Mouse (Mus musculus): ENCODE results near the gene Ppp6r3. TPM values are rescaled to one million over a fixed set of nuclear protein-coding genes. Genes with fewer than 3 reads are reported as not detected.
A peak's percentile ranks its signal among the peaks of the same experiment; 100 is the strongest.

The Ppp6r3 gene
- 22.3 and 28.0 TPM in 2 replicates for polyA plus RNA-seq (2015; fragmentation: Nextera tagmentation; extraction: Ambion mirVana)

DNA sequence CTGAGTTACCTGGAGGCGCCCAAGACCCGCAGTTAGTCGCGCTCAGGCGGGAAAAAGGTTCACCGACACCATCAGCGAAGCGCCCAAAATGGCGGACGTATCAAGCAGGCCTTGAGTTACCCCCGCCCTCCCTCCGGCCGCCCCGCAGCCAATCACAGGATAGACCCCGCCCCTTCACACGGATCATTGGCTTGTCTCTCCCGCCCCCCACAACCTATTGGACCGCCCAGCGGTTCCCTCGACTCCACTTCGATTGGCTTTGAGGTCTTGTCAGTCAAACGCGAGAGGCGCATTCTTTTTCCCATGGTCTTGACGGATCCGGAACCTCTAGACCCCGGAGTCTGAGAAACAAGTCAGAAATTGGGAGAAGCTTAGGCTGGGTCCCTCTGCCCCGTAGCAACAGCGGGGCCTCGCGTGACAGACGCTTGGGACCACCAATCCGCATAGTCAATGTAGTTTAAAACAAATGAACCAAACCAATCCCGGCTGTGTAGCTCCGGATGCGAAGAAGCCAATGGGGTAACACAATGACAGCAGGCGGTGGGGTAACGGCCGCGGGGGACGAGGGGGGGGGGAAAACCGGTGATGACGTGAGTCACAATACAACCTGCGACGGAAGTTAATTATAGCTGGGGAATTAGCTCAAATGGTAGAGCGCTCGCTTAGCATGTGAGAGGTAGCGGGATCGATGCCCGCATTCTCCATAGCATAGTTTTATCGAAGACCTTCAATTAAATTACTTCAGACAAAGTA, at the start of gene Ppp6r3:
TSS of gene Ppp6r3 (minus strand) at position 118 of the 753 bp plus-strand sequence.
- Histone ChIP-seq H3K9me3 (replicated peaks) (no peaks in the 10 kb centered on the region), H3K4me1 (replicated peaks) (peaks cover 52% of the 10 kb centered on the region), H3K9ac (peak within 1 kb of the TSS; percentile 95), H3K4me2 (peak within 1 kb of the TSS; percentile 79), H3K27me3 (no peaks in the 10 kb centered on the region), H3K36me3 (no peaks in the 10 kb centered on the region; the same call in 1 of the 2 replicates), H3K27ac (peak within 1 kb of the TSS; percentile 91), H3K4me3 (replicated peaks) (peak within 1 kb of the TSS; percentile 88)
- under 1% methylated on average over 51 of the region's 51 CpGs for whole genome bisulfite sequencing (ENCODE audit: insufficient replicate concordance)
- peak; percentile 95 for ATAC-seq (ENCODE audit: low read depth)
- DNase-seq = peak; percentile 97

DNA sequence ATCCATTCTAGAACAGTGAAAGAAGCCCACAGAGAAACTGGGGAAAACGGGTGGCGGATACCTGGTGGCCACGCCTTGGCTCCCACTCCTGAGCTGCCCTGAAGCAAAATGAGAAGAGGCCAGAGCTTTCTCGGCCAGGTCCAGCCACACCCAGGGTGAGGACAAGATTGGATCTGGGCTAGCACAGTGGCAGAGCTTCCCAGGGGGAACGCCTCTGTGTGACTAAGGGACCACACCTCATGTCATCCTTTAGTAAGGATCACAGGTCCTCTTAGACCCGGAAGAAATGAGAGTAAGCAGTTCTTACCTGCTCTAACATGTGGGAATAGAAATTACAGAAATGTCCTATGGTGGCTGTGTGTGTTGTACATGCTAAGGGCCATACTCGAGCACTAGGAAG, 49.6 kb upstream of the Ppp6r3 start:
- Histone ChIP-seq H3K4me1 (replicated peaks) (0 out of 2 replicates have a peak, but pooled peaks cover 4% of the 10 kb centered on the region), H3K4me3 (replicated peaks) (no peak overlapping the region), H3K27ac (no peak overlapping the region), H3K27me3 (no peaks in the 10 kb centered on the region), H3K36me3 (peaks cover 66% of the 10 kb centered on the region), H3K4me2 (no peak overlapping the region), H3K9me3 (replicated peaks) (no peaks in the 10 kb centered on the region), H3K9ac (no peak overlapping the region)
- ATAC-seq (ENCODE audit: low read depth) (no peak), DNase-seq (no peak)
- WGBS (ENCODE audit: insufficient replicate concordance) = 68% methylated on average over 7 of the region's 7 CpGs

- WGBS (ENCODE audit: insufficient replicate concordance) = 60% methylated on average over 5 of the region's 5 CpGs
- peak; percentile 51; the same call in 1 of the 2 replicates for ATAC-seq (ENCODE audit: low read depth)
Observed at GRCm38 (mm10) chr19:3623824-3624223, 48.3 kb upstream of the Ppp6r3 start.

GRCm38 (mm10) chr19:3623294-3623693, 47.7 kb upstream of the Ppp6r3 start:
- no peak overlapping the region for H3K4me3 ChIP-seq (replicated peaks)
- H3K27me3 ChIP-seq = no peaks in the 10 kb centered on the region
- no peak overlapping the region for H3K27ac ChIP-seq
- peaks cover 65% of the 10 kb centered on the region for H3K36me3 ChIP-seq
- H3K4me2 ChIP-seq = no peak overlapping the region
- no peak overlapping the region for H3K9ac ChIP-seq
- H3K4me1 ChIP-seq (replicated peaks) = no peaks in the 10 kb centered on the region
- no peak for ATAC-seq (ENCODE audit: low read depth)
- WGBS (ENCODE audit: insufficient replicate concordance) = 87% methylated on average over 4 of the region's 4 CpGs
- H3K9me3 ChIP-seq (replicated peaks) = no peaks in the 10 kb centered on the region; the same call in 1 of the 2 replicates
- no peak for DNase-seq

More at GRCm38 (mm10) chr19:3623824-3624223, 48.3 kb upstream of the Ppp6r3 start:
- no peaks in the 10 kb centered on the region; the same call in 1 of the 2 replicates for H3K9me3 ChIP-seq (replicated peaks)
- no peaks in the 10 kb centered on the region for H3K4me1 ChIP-seq (replicated peaks)
- H3K4me3 ChIP-seq (replicated peaks) = no peak overlapping the region
- peaks cover 66% of the 10 kb centered on the region for H3K36me3 ChIP-seq
- no peak overlapping the region for H3K27ac ChIP-seq
- no peaks in the 10 kb centered on the region for H3K27me3 ChIP-seq
- no peak overlapping the region for H3K9ac ChIP-seq
- peak; percentile 43 for DNase-seq
- no peak overlapping the region for H3K4me2 ChIP-seq

- ATAC-seq (ENCODE audit: low read depth) (no peak), DNase-seq (no peak)
- WGBS (ENCODE audit: insufficient replicate concordance) = 85% methylated on average over 10 of the region's 10 CpGs
- H3K4me2 ChIP-seq = no peak overlapping the region
- no peak overlapping the region for H3K27ac ChIP-seq
- no peaks in the 10 kb centered on the region; the same call in 1 of the 2 replicates for H3K9me3 ChIP-seq (replicated peaks)
- H3K4me1 ChIP-seq (replicated peaks) = no peaks in the 10 kb centered on the region
- peaks cover 61% of the 10 kb centered on the region for H3K36me3 ChIP-seq
- H3K9ac ChIP-seq = no peak overlapping the region
- no peaks in the 10 kb centered on the region for H3K27me3 ChIP-seq
- H3K4me3 ChIP-seq (replicated peaks) = no peak overlapping the region
Observed at GRCm38 (mm10) chr19:3620871-3621270, 45.3 kb upstream of the Ppp6r3 start.

DNA sequence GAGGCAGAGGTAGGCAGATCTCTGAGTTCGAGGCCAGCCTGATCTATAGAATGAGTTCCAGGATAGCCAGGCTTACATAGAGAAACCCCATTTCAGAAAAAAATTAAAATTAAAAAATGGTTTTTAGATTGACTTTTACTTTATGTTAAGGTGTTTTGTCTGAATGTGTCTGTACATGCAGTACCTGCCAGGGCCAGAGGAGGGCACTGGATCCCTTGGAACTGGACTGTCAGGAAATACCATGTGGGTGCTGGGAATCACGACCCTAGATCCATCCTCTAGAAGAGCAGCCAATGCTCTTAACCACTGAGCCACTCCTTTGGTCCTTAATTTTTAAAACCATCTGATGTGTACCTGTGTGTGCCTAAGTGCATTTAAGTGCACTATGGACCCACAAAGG, 43.8 kb upstream of the Ppp6r3 start:
- ATAC-seq (ENCODE audit: low read depth) (no peak), DNase-seq (peak; percentile 6)
- H3K4me3 ChIP-seq (replicated peaks) = no peak overlapping the region
- H3K36me3 ChIP-seq = peaks cover 67% of the 10 kb centered on the region
- H3K27me3 ChIP-seq = no peaks in the 10 kb centered on the region
- 68% methylated on average over 2 of the region's 2 CpGs for WGBS (ENCODE audit: insufficient replicate concordance)
- no peak overlapping the region for H3K4me2 ChIP-seq
- no peaks in the 10 kb centered on the region for H3K4me1 ChIP-seq (replicated peaks)
- no peaks in the 10 kb centered on the region; the same call in 1 of the 2 replicates for H3K9me3 ChIP-seq (replicated peaks)
- no peak overlapping the region for H3K27ac ChIP-seq
- no peak overlapping the region for H3K9ac ChIP-seq

DNA sequence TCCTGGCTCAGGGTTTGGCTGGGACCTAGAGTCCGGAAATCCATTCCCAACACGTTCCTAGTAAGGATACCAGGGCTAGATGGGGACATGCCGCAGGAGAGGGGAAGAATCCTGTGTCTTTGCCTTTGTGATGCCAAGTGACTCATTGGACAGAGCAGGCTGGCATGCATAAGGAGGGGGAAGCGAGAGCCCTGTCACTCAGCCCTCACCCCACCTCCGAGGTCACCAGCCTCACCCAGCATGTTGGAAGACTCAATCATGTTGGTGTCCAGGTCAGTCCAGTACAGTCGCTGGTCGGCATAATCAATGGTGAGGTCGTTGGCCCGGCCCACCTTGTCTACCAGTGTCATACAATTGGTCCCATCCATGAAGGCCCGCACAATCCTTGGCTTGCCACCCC, 38.4 kb upstream of the Ppp6r3 start:
- Histone ChIP-seq H3K9me3 (replicated peaks) (no peaks in the 10 kb centered on the region), H3K27me3 (no peaks in the 10 kb centered on the region), H3K4me2 (no peak overlapping the region), H3K27ac (no peak overlapping the region), H3K36me3 (peaks cover 65% of the 10 kb centered on the region), H3K4me1 (replicated peaks) (no peaks in the 10 kb centered on the region), H3K9ac (no peak overlapping the region), H3K4me3 (replicated peaks) (no peak overlapping the region)
- DNase-seq (no peak), ATAC-seq (ENCODE audit: low read depth) (no peak)
- WGBS (ENCODE audit: insufficient replicate concordance) = 77% methylated on average over 10 of the region's 10 CpGs

DNA sequence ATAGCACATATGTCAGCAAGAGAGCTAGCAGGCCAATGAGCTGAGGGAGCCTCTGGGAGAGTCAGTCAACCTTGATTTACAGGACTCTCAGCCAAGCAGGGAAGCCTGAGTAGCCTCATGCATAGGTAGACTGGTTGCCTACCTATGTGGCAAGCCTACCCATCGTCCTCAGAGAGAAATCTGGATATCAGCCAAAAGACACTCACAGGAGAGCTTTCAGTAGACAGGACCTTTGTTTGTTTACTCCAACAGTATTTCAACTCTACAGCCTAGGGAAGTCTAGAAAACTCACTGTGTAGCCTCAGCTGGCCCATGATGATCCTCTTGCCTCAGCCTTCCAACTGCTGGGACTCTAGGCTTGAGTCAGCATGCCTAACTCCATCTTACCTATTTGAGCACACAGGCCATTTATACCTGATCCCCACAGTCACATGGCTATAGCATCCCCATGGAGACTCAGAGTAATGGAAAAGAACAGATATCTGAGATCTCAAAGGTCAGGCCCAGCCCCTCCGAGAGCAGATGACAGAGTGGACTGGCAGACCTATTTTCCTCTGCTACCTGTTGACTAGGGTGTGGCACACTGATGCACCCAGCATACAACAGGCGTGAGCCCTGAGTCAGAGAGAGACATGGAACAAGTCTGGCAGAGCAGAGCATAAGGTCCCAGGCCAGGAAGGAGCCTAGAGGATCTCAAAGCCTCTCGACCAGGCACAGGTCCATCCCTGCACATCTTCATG, 37.2 kb upstream of the Ppp6r3 start:
- no peak overlapping the region for H3K27ac ChIP-seq
- no peak overlapping the region for H3K4me2 ChIP-seq
- H3K9me3 ChIP-seq (replicated peaks) = no peaks in the 10 kb centered on the region
- DNase-seq (no peak), ATAC-seq (ENCODE audit: low read depth) (0 out of 2 replicates have a peak, but pooled peaks have one; percentile 10)
- no peaks in the 10 kb centered on the region for H3K4me1 ChIP-seq (replicated peaks)
- H3K27me3 ChIP-seq = no peaks in the 10 kb centered on the region
- no peak overlapping the region for H3K9ac ChIP-seq
- H3K4me3 ChIP-seq (replicated peaks) = no peak overlapping the region
- peaks cover 54% of the 10 kb centered on the region for H3K36me3 ChIP-seq
- WGBS (ENCODE audit: insufficient replicate concordance) = 63% methylated on average over 4 of the region's 4 CpGs

DNA sequence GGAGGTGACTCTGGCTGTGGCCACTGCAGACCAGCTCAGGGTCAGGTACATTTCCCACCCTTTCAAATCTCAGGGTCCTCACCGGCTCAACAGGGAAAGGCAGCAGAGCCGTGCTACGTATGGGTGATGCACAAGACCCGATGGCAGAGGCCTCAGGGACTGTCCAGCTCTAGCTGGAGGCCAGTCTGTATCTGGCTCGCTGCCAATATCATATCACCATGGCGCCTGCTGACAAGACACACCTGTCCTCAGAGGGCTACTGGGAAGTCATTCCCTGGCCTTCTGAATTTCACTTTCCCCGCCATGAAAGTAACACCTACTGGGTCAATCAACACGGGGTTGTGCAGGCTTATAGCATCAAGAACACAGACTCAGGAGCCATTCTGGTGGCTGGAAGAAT, 36.2 kb upstream of the Ppp6r3 start:
- DNase-seq = no peak
- 72% methylated on average over 8 of the region's 8 CpGs for WGBS (ENCODE audit: insufficient replicate concordance)
- ATAC-seq (ENCODE audit: low read depth) = no peak
- Histone ChIP-seq H3K27ac (no peak overlapping the region), H3K9me3 (replicated peaks) (no peaks in the 10 kb centered on the region), H3K36me3 (peaks cover 52% of the 10 kb centered on the region), H3K4me1 (replicated peaks) (no peaks in the 10 kb centered on the region), H3K27me3 (no peaks in the 10 kb centered on the region), H3K9ac (no peak overlapping the region), H3K4me3 (replicated peaks) (no peak overlapping the region), H3K4me2 (no peak overlapping the region)

DNA sequence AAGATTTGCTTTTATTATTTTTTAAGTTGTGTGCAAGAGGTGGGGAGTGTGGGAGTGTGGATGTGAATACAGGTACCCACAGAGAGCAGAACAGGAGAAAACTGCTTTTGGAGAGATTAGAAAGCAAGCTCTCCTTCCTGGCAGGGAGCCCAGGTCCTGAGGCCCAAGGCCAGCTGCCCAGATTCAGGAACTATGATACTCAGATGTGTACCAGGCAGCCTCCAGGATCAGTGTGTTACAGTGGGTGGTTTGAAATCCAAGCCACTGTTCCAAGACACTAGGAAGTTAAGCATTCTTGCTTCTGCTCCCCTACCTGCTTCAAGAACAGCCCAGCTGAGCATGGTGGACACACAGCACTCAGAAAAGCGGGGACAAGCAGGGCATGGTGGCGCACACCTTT, 35.3 kb upstream of the Ppp6r3 start:
- 90% methylated on average over 2 of the region's 2 CpGs for WGBS (ENCODE audit: insufficient replicate concordance)
- H3K4me2 ChIP-seq = no peak overlapping the region
- H3K9ac ChIP-seq = no peak overlapping the region
- H3K27me3 ChIP-seq = no peaks in the 10 kb centered on the region
- no peaks in the 10 kb centered on the region for H3K4me1 ChIP-seq (replicated peaks)
- ATAC-seq (ENCODE audit: low read depth) (no peak), DNase-seq (no peak)
- H3K27ac ChIP-seq = no peak overlapping the region
- H3K36me3 ChIP-seq = peaks cover 55% of the 10 kb centered on the region
- no peaks in the 10 kb centered on the region for H3K9me3 ChIP-seq (replicated peaks)
- no peak overlapping the region for H3K4me3 ChIP-seq (replicated peaks)

DNA sequence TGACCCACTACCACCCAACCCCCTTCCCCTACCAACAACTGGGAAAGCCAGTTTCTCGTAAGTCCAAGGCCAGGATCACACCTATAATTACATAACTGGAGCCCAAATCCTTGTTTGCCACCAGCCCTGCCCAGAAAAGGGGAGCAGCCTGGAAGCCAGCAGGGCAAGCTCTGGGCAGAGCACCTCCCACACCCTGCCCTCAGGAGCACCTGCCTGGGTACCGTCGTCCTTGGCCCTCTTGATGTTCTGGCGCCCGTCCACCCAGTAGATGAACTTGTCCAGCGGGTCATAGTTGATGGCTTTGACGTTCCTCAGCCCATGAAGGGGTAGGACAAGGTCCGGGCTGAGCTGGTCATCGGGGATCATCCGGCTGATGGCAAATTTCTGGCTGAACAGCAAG, 34.3 kb upstream of the Ppp6r3 start:
- ATAC-seq (ENCODE audit: low read depth) (no peak), DNase-seq (no peak)
- no peak overlapping the region for H3K4me2 ChIP-seq
- no peak overlapping the region for H3K4me3 ChIP-seq (replicated peaks)
- H3K36me3 ChIP-seq = peaks cover 55% of the 10 kb centered on the region
- no peak overlapping the region for H3K9ac ChIP-seq
- no peaks in the 10 kb centered on the region for H3K9me3 ChIP-seq (replicated peaks)
- H3K27ac ChIP-seq = no peak overlapping the region
- no peaks in the 10 kb centered on the region for H3K27me3 ChIP-seq
- no peaks in the 10 kb centered on the region for H3K4me1 ChIP-seq (replicated peaks)
- WGBS (ENCODE audit: insufficient replicate concordance) = 77% methylated on average over 10 of the region's 10 CpGs
